Mouse (Mus musculus): ENCODE results near the gene Mfrp.
A peak's percentile ranks its signal among the peaks of the same experiment; 100 is the strongest.

Gene Mfrp

GRCm38 (mm10) chr9:44101490-44101889 is at the start of gene Mfrp:
Mfrp (plus strand) TSS chr9:44101729.
- DNase-seq (ENCODE audit: low spot score in 2 of 2) = no peak

- DNase-seq (ENCODE audit: low spot score in 2 of 2) = no peak
Measured at GRCm38 (mm10) chr9:44052855-44053254, 48.7 kb upstream of the Mfrp start.

GRCm38 (mm10) chr9:44053936-44054335 is 47.6 kb upstream of the Mfrp start:
- DNase-seq (ENCODE audit: low spot score in 2 of 2) = no peak

GRCm38 (mm10) chr9:44058606-44059005 is 42.9 kb upstream of the Mfrp start:
- DNase-seq (ENCODE audit: low spot score in 2 of 2) = no peak

GRCm38 (mm10) chr9:44065177-44065576 is 36.4 kb upstream of the Mfrp start:
- DNase-seq (ENCODE audit: low spot score in 2 of 2) = no peak

GRCm38 (mm10) chr9:44066785-44067225 is 34.7 kb upstream of the Mfrp start, which contains the start of gene Usp2:
Usp2 (plus strand) TSS chr9:44067021.
- DNase-seq (ENCODE audit: low spot score in 2 of 2) = peak; percentile 100

GRCm38 (mm10) chr9:44067241-44067959 is 34.1 kb upstream of the Mfrp start:
- DNase-seq (ENCODE audit: low spot score in 2 of 2) = no peak

GRCm38 (mm10) chr9:44067960-44068330 is 33.6 kb upstream of the Mfrp start:
- DNase-seq (ENCODE audit: low spot score in 2 of 2) = no peak

- no peak for DNase-seq (ENCODE audit: low spot score in 2 of 2)
Measured at GRCm38 (mm10) chr9:44069252-44069651, 32.3 kb upstream of the Mfrp start.

GRCm38 (mm10) chr9:44070113-44070843 is 31.3 kb upstream of the Mfrp start:
- DNase-seq (ENCODE audit: low spot score in 2 of 2) = no peak

GRCm38 (mm10) chr9:44070844-44071231 is 30.7 kb upstream of the Mfrp start:
- DNase-seq (ENCODE audit: low spot score in 2 of 2) = no peak

GRCm38 (mm10) chr9:44071914-44072598 is 29.5 kb upstream of the Mfrp start:
- no peak for DNase-seq (ENCODE audit: low spot score in 2 of 2)

- DNase-seq (ENCODE audit: low spot score in 2 of 2) = no peak
Measured at GRCm38 (mm10) chr9:44072599-44072915, 29.0 kb upstream of the Mfrp start.

- DNase-seq (ENCODE audit: low spot score in 2 of 2) = no peak
Measured at GRCm38 (mm10) chr9:44073115-44073514, 28.4 kb upstream of the Mfrp start.

- peak in 1 of 2 experiments; percentile 34 for DNase-seq (ENCODE audit: low spot score in 2 of 2)
Measured at GRCm38 (mm10) chr9:44074395-44075275, 26.9 kb upstream of the Mfrp start.

- DNase-seq (ENCODE audit: low spot score in 2 of 2) = no peak
Measured at GRCm38 (mm10) chr9:44075276-44075995, 26.1 kb upstream of the Mfrp start.

- no peak for DNase-seq (ENCODE audit: low spot score in 2 of 2)
Measured at GRCm38 (mm10) chr9:44075996-44076763, 25.3 kb upstream of the Mfrp start.

GRCm38 (mm10) chr9:44076764-44077120 is 24.8 kb upstream of the Mfrp start:
- peak; percentile 24 to 48 for DNase-seq (ENCODE audit: low spot score in 2 of 2)

- no peak for DNase-seq (ENCODE audit: low spot score in 2 of 2)
Measured at GRCm38 (mm10) chr9:44077266-44077910, 24.1 kb upstream of the Mfrp start.
